Mouse (Mus musculus) c-Kit-negative CD71-positive TER-119-positive erythroid progenitor cells, embryonic 14.5 days (primary cell): ENCODE data around the gene Smoc2.
A peak's percentile ranks its signal among the peaks of the same experiment; 100 is the strongest.

Source experiments
- DNase-seq: peaks from one replicate; pipeline ENCODE4 v3.0.0-alpha.2; 2013; ENCODE audit warnings: low read depth, low spot score

The Smoc2 gene

DNA sequence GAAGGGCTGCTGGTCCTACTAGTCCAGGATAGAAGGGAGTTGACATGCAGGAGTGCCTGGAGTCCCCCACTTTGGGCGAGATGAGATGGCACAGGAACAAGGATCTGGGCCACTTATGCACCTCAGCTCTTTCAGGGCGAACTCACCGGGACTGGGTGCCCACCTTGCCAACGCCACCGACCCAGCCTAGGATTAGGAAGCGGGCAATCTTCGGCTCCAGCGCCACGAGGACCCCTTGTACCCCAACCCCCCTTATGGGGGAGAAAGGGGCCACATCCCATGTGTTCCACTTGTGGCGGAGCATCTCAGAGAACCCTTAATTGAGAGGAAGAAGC, 627 bp downstream of the Smoc2 start:
- DNase-seq: no peak

DNA sequence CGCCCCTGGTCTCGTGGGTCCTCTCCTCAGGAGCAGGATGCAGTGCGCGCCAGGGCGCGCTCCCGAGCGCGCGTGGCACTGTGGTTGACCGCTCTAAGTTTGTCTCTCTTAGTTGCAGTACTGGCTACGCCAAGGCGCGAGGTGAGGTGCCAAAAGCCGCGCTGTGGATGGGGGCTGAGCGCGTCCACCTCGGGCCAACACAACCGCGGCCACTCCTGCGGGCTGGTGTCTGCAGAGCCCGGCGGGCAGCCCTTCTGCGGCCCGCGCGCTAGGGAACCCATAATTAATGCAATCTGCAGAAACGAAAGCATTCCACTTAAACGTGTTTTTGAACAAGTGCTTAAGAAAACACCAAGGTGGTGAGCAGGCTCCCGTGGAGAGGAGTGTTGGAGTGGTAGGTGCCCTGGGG, 1.1 kb downstream of the Smoc2 start:
- DNase-seq: no peak

DNA sequence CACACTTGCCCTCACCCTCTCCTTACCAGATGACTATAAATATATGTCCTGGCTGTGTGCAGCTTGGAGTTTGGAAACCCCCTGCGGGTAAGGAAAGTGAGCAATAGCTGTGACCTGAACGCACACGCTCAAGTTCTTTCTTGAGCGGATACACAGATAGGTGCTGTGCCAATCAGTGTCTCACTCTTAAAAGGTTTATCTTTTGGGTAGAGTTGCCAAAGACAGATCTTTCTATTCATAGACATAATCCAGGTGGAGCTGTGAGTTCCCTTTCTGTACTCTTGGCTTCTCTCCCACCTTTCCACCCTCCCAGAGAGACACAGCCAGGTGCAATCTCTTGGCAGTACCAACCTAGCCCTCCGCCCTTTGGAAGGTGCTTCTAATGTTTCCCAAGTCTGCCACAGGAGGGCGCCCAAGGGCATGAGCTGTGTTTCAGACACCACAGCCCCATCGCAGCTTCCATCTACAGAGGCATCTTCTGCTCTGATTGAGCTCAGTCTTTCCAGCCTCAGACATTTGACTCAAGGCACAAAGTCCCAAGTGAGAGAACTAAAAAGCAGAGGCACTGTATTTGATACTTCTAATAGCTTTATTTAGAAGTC, 8.8 kb downstream of the Smoc2 start:
- peak; percentile 37 for DNase-seq

DNA sequence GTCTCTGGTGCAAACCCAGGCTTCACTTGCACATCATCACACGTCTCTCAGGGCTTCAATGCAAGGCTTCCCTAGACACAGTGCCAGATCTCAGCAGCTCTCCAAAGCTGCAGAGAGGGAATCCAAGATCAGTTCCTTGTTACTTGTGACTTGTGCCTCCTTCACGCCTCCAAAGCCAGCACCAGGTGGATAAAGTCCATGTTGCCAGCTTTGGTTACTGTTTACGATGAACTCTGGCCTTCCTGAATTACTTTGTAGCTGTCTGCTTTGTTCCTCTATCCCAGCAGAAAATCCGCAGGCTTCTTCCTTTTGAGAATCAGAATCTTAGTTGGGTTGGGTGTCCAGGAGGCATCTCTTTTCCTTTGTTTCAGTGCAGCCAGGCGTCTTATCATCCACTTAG, 14.3 kb downstream of the Smoc2 start:
- DNase-seq: no peak

DNA sequence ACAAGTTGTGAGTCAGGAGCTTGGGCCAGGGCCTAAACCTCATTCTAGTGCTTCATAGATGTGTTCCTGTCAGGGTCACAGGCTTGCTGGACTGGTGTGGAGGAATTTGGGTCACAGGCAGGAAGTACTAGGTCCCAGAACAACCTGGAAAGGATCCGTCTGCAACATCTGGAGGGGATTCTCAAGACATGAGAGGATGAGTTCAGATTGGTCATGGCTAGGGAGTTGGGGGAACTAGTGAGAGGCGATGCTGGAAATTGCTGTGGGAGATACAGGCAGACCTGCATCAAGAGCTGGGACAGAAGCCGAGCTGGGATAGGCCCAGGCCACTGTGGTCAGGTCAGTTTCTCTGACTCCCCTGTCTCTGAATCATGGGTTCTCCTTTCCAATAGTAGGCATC, 15.8 kb downstream of the Smoc2 start:
- DNase-seq: no peak

DNA sequence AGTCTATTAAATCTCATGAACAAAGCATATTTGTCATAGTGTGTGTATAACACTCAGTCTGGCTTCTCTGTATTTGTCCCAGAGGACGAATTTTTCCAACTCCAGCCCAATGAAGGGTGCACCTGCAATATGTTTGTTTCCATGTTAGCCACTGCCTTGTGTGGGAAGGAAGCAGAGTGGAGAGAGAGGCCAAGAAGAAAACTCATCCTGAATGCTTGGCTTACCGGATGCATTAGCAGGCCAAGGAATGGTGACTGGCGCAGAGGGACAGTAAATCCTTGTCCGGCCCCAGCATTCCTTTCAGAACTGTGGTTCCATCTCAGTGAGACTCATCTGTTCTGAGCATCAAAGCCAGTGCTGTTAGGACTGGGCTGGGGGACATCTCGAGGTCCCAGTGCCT, 21.1 kb downstream of the Smoc2 start:
- DNase-seq: no peak

DNA sequence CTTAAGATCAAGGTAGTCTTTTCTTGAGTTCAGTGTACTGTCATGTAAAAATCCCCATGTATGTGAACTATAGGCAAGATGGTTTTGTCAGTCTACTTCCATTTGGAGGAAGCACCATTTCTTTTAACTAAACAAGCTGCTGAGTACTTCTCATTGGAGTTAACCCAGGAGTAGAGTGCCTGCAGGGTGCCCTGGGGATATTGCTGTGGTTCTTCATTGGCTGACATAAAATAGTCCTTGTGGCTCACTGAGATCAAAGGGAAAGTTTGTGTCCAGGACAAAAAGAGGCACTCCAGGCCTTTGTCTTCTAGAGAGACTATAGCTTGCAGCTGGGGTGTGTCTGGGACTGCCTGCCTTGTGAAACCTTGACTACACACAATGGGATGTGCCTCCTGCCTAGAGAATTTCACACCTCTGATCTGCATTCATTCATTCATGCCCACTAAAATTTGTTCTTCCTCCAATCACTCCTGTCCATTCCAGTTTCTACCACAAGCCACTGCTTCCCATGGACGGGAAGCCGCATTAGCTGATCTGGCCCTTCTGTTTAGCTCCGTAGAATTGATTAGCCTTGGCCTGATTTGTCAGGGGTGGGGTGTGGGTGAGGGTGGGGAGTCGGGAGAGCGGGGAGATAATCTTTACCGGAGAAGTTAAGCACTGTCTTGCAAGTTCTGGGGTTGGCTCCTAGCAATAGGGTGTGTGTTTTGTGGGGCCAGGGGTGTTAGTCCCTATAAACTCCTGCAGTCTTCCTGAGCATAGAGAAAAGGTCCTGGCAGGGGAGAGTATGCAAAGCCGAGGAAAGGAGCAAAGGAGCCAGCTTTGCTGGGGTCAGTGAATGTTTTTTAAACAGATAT, 22.4 kb downstream of the Smoc2 start:
- no peak for DNase-seq

DNA sequence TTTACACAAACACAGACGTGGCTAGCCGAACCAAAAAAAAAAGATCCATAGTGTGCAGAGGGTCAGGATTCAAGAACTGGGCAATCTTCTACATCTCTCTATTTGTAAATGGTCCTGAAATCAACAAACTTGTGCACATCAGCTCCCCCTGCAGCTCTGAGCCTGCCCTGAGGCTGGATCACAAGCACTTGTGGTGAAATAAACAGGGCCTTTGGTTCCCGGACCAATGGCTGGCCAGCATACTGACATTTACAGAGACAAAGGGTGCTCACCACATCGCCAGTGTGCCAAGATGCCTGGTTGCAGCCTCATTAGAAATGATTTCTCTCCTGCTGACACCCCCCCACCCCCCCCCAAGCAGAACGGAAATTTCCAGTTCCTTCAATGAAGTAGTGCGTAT, 23.1 kb downstream of the Smoc2 start:
- DNase-seq: no peak

DNA sequence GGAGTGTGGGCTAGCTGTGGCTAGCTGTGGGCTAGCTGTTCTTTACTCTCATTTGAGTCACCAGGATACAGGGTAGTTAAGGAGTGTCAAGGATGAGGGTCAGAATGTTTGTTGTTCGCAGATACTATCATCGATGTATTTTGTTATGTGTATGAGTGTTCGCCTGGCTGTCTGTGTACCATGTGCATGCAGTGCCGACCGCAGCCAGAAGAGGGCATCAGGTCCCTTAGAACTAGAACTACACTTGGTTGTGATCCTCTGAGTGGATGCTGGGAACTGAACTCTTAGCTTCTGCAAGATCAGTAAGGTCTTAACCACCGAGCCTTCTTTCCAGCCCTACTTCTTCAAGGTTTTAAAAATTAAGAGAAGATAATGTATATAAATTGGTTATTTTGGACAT, 24.4 kb downstream of the Smoc2 start:
- no peak for DNase-seq

DNA sequence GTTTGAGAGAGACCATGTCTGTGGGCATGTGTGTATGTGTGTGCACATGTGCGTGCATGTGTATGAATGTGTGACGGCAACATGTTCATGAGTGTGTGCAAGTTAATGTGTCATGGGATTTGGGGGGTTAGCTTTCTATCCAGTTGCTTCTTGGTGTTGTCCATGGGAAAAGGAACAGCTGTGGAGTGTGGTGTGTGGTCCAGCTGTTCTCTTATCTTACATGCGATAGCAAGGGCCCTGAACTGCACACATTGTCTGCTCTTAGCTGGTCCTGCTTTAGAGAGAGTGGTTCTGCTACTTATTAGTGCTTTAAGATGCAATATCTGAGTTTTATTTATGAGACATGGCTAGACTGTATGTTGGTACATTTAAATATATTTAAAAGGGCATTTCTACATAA, 30.6 kb downstream of the Smoc2 start:
- no peak for DNase-seq

DNA sequence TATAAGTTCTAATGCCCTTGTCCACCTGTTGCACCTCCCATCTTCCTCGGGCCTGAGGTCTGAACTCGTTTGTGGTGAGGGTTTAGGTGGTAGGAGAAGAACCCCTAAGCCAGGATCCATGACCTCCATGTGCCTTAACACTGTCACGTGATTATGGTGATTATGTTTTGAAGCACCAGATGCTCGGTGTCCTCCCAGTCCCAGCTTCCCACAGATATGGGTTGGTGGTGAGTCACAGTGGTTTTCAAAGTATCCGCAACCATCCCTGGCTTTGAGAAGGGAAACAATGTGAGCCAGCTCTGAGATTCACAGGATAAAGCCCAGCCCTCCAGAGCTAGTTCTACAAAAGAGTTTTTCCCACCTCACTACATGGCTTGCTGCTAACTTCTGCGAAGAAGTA, 33.1 kb downstream of the Smoc2 start:
- no peak for DNase-seq

DNA sequence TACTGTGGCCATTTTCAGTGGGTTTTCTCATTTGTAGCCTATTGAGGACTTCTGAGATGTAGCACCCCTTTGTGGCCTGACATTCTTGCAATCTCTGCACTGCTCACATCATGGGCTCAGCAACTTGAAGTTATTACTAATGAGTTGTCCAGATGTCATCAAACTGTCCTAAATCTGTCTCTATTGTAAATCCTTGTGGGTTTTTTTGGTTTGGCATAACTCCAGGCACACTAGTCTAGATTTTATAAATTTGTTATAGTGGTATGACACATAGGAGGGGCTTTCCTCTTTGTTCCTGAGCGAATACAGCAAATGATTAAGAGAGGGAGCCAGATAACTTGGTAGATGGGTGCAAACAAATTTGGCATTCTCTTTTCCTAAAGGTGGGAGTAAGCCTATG, 35.0 kb downstream of the Smoc2 start:
- DNase-seq: no peak

DNA sequence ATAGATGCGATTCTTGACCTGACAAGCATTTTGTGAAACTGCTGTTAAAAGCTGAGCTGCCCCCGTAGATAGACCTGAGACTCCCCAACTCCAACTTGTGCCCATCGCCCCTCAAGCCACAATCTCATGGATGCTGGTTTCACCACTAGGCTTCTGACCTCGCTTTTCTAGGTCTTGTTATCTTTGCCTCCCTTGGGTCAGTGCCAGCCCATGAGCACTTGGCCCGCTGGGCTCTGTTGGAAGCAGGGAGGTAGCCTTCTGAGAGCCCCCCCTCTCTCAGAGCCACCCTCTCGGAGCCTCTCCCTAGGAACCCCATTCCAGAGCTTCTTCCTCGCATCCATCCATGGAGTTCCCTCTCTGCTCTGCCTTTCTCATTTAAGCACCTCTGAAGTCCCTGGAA, 37.2 kb downstream of the Smoc2 start:
- no peak for DNase-seq

DNA sequence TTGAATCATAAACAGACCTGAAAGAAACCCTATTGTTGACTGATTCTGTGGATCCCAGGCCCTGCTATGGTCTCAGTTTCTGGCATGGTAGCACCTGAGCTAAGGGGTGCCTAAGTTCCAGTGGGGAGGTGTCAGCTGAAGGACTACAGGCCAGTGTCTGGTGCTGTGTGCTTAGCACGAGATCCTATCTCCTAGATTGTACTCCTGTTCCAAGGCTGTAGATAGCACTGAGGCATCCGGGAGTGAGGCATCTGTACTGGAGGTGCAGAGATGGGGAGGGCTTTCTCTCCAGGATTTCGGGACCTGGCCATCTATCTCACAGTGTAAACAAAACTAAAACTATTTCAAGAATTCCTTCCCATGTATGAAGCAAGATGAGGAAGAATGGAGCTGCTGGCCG, 38.1 kb downstream of the Smoc2 start:
- no peak for DNase-seq

DNA sequence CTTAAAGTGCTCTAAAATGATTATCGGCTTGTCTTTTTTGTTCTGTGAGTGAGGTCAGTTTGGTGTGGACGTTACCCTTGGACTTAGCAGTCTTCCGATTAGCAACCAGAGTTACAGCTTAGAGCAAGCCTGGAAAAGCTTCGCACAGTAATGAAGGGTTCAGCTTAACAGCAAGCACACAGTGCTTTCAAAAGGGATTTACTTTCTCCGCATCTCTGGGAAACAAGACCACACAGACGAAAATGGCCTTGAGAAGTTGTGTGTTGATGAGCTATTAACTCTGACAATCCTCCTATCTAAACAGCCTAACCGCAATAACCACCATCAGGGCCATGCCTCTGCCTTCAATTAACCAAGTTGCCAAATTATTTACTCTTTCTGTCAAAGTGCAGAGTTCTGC, 46.9 kb downstream of the Smoc2 start:
- DNase-seq: no peak

DNA sequence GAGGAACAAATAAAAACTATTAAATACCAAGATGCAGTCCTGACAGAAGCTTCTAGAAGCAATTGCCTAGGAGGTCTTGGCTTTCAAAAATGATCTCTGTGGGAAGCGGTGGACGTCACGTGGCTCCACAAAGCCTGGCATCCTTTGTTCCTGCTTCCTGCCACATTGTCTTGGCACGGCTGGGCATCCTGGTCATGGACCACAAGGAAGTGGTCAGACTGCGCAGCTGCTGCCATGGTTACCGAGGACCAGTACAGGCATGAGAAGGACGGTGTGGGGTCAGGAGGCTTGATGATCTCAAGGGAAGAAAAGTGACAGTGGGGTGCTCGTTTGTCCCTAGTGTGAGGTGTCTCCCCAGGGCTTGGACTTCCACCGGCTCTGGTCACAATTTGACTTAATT, 48.7 kb downstream of the Smoc2 start:
- no peak for DNase-seq

DNA sequence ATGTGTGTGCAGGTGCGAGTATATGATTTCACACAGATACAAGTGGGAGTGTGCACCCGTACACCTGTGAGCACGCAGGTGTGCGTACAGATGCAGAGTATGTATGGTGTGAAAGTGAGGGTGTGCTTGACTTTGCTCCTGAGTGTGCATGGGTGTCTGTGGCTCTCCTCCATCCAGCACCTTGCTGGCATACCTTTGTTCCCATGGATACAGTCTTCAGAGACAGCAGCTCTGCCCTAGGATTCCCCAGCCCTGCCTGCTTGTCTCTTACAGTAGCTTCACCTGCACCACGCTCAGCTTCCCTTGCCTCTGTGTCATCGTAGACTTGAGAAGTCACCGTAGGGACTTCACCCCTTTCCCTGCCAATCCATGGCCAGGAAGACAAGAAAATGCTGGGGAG, 51.2 kb downstream of the Smoc2 start:
- DNase-seq: no peak

DNA sequence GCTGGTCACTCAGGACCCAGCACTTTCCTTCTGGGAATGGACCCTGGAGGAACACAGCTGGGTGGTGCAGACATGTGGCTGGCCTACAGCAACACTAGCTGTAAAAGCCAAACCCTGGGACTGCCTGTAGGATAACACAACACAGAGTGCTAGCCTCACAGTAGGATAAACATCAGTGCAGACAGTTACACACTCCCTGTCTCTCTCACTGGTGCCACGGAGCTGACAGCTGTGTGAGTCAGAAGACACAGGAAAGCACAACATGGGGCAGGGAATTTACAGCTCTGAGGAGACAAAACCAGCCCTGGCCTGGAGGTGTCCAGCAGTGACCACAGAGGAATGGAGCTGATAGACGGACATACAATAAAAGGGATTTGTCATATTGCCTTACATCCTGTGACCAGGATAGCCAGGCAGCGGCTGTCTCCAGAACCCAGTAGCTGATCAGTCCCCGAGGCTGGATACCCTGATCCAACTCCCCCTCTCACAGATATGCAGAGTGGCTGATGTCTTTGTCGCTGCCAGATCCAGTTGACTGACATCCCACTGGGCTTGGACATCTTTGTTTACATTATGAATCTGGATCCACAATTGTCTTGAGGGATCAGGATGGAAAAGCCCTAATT, 60.7 kb downstream of the Smoc2 start:
- no peak for DNase-seq

DNA sequence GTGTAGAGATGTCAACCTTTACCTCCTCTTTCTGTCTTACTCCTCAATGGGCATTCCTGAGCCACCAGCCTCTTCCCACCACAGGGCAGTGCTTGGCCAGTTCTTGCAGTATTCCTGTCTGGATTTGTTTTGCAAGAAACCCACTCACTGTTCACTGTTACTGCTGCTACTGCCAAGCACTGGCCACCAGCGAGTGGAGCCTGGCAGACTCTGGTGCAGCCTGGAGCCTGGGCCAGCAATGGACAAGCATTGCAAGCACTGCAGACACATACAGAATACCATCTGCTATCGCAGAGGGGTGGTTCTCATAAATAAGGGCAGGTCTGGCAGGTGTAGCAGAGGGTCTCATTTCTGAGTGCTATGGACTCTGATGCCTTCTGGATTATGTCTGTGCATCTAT, 61.4 kb downstream of the Smoc2 start:
- DNase-seq: no peak

DNA sequence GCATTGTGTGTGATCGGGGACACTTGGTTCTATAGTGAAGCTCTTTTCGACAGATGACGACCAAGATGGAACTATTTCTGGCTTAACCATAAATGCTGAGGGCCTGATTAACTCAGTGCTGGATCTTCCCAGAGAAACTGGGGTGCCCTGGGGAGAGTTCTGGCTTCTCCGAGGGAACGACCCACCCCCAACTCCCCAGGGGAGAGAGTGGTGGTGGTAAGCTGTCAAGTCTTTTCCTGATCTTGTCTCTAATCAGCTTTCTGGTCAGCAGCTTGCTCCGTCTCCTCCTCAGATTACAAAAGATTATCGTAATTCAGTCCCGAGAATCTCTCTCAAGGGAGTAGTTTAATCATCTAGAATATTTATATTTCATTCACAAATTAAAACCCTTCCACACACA, 63.2 kb downstream of the Smoc2 start:
- no peak for DNase-seq

DNA sequence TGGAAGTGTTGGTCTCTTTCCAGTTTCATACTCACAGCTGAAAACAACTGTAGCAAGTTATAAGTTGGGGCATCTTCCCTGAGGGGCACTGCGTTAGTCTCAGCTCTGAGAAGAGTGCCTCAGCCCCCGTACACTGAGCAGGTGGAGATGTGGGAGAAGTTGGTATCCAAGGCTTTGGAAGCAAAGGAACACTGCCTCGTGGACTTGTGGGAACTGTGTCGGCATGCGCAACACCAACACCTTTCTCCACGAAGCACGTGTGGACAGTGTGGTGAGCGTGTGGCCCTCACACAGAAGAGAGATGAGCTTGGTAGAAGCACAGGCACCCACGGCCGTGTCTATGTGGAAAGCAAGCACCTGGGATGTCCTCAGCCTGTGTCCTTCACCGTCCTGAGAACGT, 64.1 kb downstream of the Smoc2 start:
- no peak for DNase-seq

DNA sequence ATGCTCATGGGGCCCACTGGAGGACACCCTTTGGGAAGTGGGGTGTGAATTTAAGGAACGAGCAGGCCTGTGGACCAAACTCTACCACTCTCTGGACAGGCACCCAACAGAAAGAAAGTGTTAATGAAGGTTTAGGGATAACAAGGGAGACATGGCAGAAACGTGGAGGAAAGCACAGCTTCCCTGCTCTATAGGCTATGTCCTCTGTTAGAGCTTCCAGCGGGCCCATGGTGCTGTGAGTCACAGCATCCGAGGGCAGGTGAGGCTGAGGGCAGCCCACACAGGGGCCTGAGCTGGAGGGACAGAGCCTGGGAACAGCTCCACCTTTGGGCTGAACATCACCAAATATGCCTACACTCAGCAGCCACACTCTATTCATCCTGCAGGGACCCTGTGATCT, 66.2 kb downstream of the Smoc2 start:
- DNase-seq: no peak

DNA sequence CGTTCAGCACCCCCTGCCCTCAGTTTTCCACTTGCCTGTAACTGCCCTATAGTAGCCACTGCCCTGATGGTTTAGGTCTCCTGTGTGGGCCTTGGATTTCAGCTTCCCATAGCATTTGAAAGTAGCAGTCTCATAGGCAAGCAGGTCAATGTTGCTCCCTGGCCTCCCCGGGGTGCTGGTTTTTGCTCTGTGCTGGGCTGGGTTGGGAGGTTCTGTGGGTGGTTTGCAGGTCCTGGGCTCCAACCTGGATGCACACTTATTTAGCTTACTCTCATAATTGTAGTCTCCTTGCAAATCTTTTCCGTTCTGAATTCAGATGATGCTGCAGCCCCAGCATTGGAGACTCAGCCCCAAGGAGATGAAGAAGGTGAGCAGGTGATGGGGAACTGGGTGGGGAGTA, 67.6 kb downstream of the Smoc2 start:
- DNase-seq: no peak
